Mouse (Mus musculus): ENCODE results near the gene Fgf14. TPM values are rescaled to one million over a fixed set of nuclear protein-coding genes. Genes with fewer than 3 reads are reported as not detected.

Fgf14 gene
- total and polyA plus RNA-seq, 3 experiments: not detected

GRCm38 (mm10) chr14:124674536-124675141, 2.3 kb downstream of the Fgf14 start:
- Histone ChIP-seq H3K4me1 (ENCODE audit: control insufficient read depth in 1 of 2, insufficient read depth in 2 of 2, low read length in 2 of 2) (no peaks in the 10 kb centered on the region), H3K9ac (ENCODE audit: control insufficient read depth, low read depth, low read length, poor library complexity, severe bottlenecking) (no peak overlapping the region), H3K79me2 (ENCODE audit: control insufficient read depth, insufficient read depth, low read length, poor library complexity) (no peaks in the 10 kb centered on the region), H3K9me3 (replicated peaks; ENCODE audit: insufficient read depth, low read length) (no peaks in the 10 kb centered on the region), H3K27ac (ENCODE audit: control insufficient read depth, low read depth, low read length) (no peak overlapping the region), H3K4me3 (ENCODE audit: control insufficient read depth in 1 of 2, insufficient read depth in 1 of 2, low read depth in 2 of 2, low read length in 2 of 2) (no peak overlapping the region), H3K36me3 (ENCODE audit: control insufficient read depth in 1 of 2, insufficient read depth in 2 of 2, low read length in 2 of 2) (no peaks in the 10 kb centered on the region), H3K27me3 (ENCODE audit: control insufficient read depth in 1 of 2, insufficient read depth in 2 of 2, low read length in 2 of 2) (no peaks in the 10 kb centered on the region; a peak in 1 of 4 replicates)
- TF ChIP-seq ZKSCAN1 (IDR thresholded peaks at IDR 0.05; ENCODE audit: low read depth, low read length) (no peak), POLR2A (IDR thresholded peaks at IDR 0.05; ENCODE audit: control insufficient read depth in 1 of 2, insufficient read depth in 1 of 2, low read depth in 1 of 2, low read length in 2 of 2, poor library complexity in 1 of 2) (no peak), ZMIZ1 (IDR thresholded peaks at IDR 0.05; ENCODE audit: low read depth, low read length) (no peak), RCOR1 (IDR thresholded peaks at IDR 0.05; ENCODE audit: low read depth, low read length) (no peak), ZNF384 (IDR thresholded peaks at IDR 0.05; ENCODE audit: low read depth, low read length) (no peak), CHD1 (IDR thresholded peaks at IDR 0.05; ENCODE audit: low read depth, low read length) (no peak), RAD21 (IDR thresholded peaks at IDR 0.05; ENCODE audit: low read depth, low read length) (no peak)
- no peak for DNase-seq (ENCODE audit: low read depth, low spot score)

GRCm38 (mm10) chr14:124669739-124670138, 7.2 kb downstream of the Fgf14 start:
- Histone ChIP-seq H3K9me3 (replicated peaks; ENCODE audit: insufficient read depth, low read length) (no peaks in the 10 kb centered on the region), H3K4me3 (ENCODE audit: control insufficient read depth in 1 of 2, insufficient read depth in 1 of 2, low read depth in 2 of 2, low read length in 2 of 2) (no peak overlapping the region), H3K27ac (ENCODE audit: control insufficient read depth, low read depth, low read length) (no peak overlapping the region), H3K9ac (ENCODE audit: control insufficient read depth, low read depth, low read length, poor library complexity, severe bottlenecking) (no peak overlapping the region), H3K79me2 (ENCODE audit: control insufficient read depth, insufficient read depth, low read length, poor library complexity) (no peaks in the 10 kb centered on the region), H3K36me3 (ENCODE audit: control insufficient read depth in 1 of 2, insufficient read depth in 2 of 2, low read length in 2 of 2) (no peaks in the 10 kb centered on the region), H3K27me3 (ENCODE audit: control insufficient read depth in 1 of 2, insufficient read depth in 2 of 2, low read length in 2 of 2) (no peaks in the 10 kb centered on the region), H3K4me1 (ENCODE audit: control insufficient read depth in 1 of 2, insufficient read depth in 2 of 2, low read length in 2 of 2) (no peaks in the 10 kb centered on the region)
- TF ChIP-seq MAFK (IDR thresholded peaks at IDR 0.05; ENCODE audit: borderline replicate concordance, low read depth, low read length) (no peak), ETS1 (IDR thresholded peaks at IDR 0.05; ENCODE audit: low read depth, low read length) (no peak), SMC3 (IDR thresholded peaks at IDR 0.05; ENCODE audit: low read depth, low read length) (no peak), TBP (IDR thresholded peaks at IDR 0.05; ENCODE audit: low read depth, low read length) (no peak), UBTF (IDR thresholded peaks at IDR 0.05; ENCODE audit: borderline replicate concordance, insufficient read depth, low read depth, low read length) (no peak), USF1 (IDR thresholded peaks at IDR 0.05; ENCODE audit: low read depth, low read length) (no peak), POLR2AphosphoS5 (IDR thresholded peaks at IDR 0.05; ENCODE audit: borderline replicate concordance, low read depth, low read length) (no peak), HCFC1 (IDR thresholded peaks at IDR 0.05; ENCODE audit: low read depth, low read length) (no peak), TAL1 (IDR thresholded peaks at IDR 0.05; ENCODE audit: low read length) (no peak), MXI1 (IDR thresholded peaks at IDR 0.05; ENCODE audit: low read depth, low read length) (no peak), SIN3A (IDR thresholded peaks at IDR 0.05; ENCODE audit: low read length) (no peak), NELFE (IDR thresholded peaks at IDR 0.05; ENCODE audit: low read depth, low read length) (no peak), TCF12 (IDR thresholded peaks at IDR 0.05; ENCODE audit: low read depth, low read length) (no peak), EP300 (IDR thresholded peaks at IDR 0.05; ENCODE audit: low read depth in 1 of 2, low read length in 2 of 2) (no peak), POLR2AphosphoS2 (IDR thresholded peaks at IDR 0.05; ENCODE audit: low read length) (no peak), CTCF (IDR thresholded peaks at IDR 0.05 in 2 of 3, conservative IDR thresholded peaks at IDR 0.05 in 1 of 3; ENCODE audit: control insufficient read depth in 1 of 3, insufficient read depth in 1 of 3, low read depth in 2 of 3, low read length in 3 of 3, poor library complexity in 1 of 3, severe bottlenecking in 1 of 3) (no peak), E2F4 (IDR thresholded peaks at IDR 0.05; ENCODE audit: borderline replicate concordance, low read depth, low read length) (no peak), MAZ (IDR thresholded peaks at IDR 0.05; ENCODE audit: low read depth, low read length) (no peak), BHLHE40 (IDR thresholded peaks at IDR 0.05; ENCODE audit: borderline replicate concordance, low read depth, low read length) (no peak)
- DNase-seq (ENCODE audit: low read depth, low spot score): no peak

Data from MEL (cell line).